Mouse (Mus musculus) retina, embryonic 14.5 days (tissue): Measurements from ENCODE around the gene Phc1.

Experiments used
- DNase-seq: peaks from one replicate; pipeline ENCODE4 v3.0.0-alpha.2; 2015; ENCODE audit warnings: low spot score

Gene Phc1

DNA sequence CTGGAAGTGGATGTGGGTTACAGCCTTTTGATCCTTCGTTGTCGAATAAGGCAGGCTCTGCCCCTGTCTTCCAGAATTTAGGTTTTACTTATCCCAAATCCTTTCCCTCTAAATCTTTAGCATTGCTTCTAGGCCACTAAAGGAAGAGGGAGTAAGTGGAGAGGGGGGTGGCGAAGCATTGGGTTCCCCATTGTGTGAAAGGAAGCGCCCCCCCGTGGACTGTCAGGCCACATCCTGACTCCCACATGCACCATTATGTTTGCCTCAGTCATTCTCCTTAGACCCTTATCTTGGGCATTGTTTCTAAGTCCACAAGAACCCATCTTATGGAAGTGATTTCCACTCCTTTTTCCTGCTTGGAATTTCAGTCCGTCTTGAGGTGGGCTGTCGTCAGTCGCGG is 45.1 kb downstream of the Phc1 start:
- no peak for DNase-seq

DNA sequence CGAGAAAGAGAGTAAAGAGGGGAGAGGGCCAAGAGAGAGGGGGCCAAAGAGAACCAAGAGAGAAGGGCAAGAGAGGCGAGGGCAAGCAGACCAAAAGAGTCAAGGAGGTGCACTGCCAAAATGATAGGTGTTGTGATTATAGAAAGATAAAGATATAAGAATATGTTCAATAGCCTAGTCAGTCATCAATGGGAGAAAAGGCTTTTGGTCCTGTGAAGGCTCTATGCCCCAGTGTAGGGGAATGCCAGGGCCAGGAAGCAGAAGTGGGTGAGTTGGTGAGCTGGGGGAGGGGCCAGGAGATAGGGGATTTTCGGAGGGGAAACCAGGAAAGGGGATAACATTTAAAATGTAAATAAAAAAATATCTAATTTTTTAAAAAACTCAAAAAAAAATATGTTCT is 46.1 kb downstream of the Phc1 start:
- no peak for DNase-seq

DNA sequence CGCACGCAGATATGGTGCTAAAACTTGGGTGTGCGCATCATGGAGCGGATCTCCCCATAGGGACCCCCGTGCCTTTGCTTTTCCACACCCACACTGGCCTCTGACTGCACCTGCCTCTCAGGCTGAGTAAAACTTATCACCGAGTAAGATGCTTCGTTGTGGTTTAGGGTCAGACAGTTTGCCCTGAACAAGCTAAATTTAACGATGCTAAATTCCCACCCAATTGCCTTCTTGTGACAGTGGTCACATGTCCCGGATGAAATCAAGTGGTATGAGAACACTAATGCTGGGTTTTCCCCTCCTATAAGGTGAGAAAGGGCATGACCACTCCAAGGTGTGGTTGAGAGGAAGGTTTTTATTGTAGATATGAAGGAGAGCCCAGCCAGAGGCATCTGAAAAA is 46.6 kb downstream of the Phc1 start:
- no peak for DNase-seq

DNA sequence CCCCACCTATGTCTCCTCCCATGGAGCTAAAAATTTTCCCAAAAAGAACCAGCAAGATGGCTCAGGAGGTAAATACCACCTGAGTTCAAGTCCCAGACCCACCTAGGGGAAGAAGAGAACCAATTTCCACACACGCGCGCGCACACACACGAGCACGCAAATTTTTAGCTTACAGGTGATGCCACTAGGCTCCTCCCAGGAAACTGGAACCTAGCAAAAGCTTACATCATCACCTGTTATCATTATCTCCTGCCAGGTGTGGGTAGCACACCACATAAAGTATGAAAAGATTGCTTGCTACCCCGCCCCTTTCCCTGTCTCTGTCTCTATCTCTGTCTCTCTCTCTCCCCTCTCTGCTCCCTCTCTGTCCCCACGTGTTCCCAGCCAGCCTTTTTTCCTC is 47.2 kb downstream of the Phc1 start:
- no peak for DNase-seq

DNA sequence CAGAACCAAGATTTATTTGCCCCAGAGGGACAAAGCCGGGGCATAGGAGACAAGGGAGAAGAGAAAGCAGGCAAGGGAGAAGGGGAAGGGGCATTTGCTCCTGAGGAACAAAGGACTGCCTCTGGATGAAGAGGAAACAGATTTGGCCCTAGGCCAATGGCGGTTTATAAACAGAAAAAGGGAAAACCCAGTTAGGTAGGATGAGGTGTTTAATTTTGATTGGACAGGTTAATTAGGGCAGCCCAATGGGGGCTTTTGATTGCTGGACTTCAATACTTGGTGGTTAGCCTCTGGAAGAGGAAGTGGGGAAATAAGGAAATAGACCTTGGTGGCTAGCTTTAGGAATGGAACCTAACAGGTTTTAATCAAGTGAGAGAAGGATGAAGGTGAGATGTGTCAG is 48.2 kb downstream of the Phc1 start:
- no peak for DNase-seq

DNA sequence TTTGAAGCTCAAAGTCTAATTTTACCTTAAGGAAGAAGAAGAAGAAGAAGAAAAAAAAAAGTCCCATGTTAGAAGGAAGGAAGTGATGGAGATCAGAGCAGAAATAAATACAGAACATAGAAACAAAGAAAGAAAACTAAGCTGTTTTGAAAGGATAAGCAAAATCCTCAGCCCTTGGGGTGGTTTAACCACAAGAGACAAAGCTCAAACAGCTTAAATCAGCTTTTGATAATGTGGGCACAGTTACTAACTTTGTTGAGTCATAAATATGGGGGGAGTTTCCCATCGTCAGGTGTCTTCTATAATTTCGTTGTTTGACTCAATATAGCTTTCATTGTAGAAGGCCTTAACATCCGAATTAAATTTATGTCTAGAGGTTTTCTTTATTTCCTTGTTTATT is 48.6 kb downstream of the Phc1 start:
- no peak for DNase-seq

DNA sequence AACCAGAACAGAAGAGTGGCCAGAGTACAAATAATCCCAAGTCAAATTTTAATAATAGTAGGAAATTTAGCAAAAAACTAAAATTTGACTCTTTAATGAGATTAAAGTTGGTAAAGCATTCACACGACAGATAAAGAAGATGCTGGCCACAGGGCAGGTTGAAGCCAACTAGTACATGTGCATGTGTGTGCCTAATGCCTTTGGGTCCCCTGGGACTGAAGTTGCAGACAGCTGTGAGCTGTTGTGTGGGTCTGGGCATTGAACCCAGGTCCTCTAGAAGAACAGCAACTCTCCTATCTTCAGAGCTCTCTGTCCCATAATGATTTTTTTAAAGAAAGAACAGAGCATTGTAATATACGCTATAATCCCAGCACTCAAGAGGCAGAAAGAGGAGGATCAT is 49.1 kb downstream of the Phc1 start:
- no peak for DNase-seq

DNA sequence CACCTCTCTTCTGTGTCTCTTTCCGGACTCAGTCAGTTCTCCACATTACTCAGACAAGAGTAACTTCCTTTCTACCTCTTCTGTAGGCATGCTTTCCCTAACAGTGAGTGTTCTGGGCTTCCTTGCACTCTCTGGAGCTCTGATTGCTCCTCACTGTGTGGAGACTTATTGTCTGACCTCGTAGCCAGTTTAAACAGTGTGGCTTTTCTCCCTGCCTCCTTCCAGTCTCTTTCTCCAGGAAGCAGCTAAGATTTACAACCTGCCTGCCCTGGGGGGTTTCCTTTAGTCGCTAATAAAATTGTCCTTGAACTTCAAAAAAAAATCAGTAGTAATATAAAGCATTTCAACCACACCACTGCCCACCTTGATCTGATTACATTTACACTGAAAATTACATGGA is 50.1 kb downstream of the Phc1 start:
- no peak for DNase-seq

DNA sequence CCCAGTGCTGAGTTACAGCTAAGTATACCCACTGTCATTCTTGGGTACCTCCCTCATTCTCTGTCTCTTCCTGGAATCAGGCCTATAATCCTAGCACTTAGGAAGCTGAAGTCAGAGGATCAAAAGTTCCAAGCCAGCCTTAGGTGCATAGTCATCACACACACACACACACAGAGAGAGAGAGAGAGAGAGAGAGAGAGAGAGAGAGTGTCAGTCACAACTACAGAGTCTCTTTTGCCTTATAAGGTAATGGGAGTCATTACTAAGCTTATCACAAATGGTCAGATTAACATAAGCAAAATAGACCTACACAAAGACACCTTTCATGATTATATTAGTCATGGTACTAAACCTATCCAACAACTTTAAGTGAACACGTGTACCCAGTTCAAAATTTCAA is 51.0 kb downstream of the Phc1 start:
- no peak for DNase-seq

- no peak for DNase-seq
Observed at GRCm38 (mm10) chr6:122288263-122288662, 52.1 kb downstream of the Phc1 start.

DNA sequence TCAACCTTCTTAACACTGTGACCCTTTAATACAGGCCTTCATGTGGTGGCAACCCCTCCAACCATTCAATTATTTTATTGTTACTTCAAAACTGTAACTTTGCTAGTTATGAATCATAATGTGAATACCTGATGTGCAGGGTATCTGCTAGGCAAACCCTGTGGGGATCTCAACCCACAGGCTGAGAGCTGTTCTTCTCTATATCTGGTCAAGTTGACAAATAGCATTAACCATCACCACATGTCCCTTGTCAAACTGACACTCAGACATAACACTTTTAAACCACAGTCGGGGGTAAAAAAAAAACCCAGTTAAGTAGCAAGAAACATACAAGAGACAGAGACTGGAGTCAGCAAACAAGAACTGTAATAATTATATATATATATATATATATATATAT is 55.5 kb downstream of the Phc1 start:
- DNase-seq, result no peak

- no peak for DNase-seq
Observed at GRCm38 (mm10) chr6:122284304-122284703, 56.1 kb downstream of the Phc1 start.

DNA sequence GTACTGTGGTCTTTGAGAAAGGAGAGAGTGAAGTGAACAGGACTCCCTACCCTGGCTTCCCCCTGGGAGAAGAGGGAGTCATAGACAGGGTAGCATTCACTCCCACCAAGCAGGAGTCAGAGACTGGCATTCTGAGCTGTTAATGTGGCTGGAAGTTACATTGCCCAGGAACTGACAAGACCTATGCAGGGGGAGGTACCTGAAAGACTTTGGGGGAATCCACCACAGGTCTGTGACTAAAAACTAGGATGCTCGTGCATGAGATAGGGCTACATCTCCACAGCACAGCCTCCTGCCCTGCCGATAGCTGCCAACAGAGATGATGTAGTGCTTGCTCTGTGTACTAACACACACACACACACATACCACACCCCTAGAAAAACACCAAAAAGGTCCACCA is 56.9 kb downstream of the Phc1 start:
- DNase-seq, result no peak

GRCm38 (mm10) chr6:122282782-122283181 is 57.6 kb downstream of the Phc1 start, which contains the start of gene Klrg1:
Gene Klrg1 (minus strand): TSS chr6:122282882.
- DNase-seq, result no peak

DNA sequence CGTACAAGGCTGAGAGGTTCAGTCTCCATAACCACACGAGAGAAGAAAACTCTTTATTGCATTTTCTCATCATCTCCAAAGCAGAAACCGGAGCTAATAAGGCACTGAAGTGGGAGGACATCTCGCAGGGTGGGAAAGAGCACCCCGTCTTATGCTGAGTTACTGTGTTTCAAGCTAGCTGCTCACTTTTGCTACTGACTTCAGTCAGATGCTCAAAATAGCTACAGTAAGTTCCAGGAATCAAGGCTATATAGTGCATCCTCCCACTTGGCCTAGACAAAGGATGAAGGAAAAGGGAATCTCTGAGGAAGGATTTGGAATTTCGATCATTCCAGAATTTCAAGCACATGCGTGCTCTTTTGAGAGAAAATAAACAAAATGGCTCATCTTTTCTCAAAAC is 63.8 kb downstream of the Phc1 start:
- no peak for DNase-seq

DNA sequence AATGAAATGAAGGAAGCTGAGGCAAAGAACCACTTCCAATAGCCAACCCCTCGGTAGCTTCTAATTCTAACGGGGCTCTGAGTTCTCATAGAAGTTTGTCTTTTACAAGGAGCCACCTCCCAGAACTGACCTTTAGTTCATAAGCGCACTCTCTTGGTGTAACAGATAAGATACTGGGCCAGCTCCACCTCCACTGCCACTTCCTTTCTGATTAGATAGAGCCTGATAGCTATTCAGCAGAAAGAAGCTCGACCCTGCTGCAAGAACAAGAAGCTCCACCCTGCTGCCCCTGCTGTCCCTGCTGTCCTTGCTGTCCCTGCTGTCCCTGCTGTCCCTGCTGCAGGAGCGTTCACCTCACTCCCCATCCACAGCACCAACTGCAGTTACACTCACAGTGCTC is 65.8 kb downstream of the Phc1 start:
- DNase-seq, result no peak

GRCm38 (mm10) chr6:122270152-122270551 is 70.2 kb downstream of the Phc1 start:
- DNase-seq, result no peak

DNA sequence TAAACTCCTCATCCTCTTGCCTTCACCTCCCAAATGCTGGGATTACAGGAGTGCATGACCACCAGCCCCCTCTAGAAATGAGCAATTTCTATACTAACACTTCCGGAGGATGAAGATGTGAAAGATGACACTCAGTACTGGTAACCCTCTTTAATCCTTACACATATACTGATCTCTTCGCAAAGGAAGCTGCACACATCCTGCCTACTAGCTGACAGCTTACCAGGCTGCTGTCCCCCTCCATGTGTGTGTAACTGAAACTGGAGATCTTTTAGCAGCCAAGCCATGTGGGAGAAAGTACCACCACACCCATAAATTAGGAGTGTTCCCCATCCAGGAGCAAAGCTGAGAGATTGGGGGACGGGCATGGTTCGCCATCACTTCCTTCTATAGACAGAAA is 71.2 kb downstream of the Phc1 start:
- no peak for DNase-seq

- DNase-seq, result no peak
Observed at GRCm38 (mm10) chr6:122268561-122268960, 71.8 kb downstream of the Phc1 start.
